Mouse (Mus musculus) intestine, postnatal 0 days (tissue): ENCODE measurements around the gene Cers1. TPM values are rescaled to one million over a fixed set of nuclear protein-coding genes. Genes with fewer than 3 reads are reported as not detected.

ENCODE experiments used
- ATAC-seq: fragments of 200-750 bp; cut with Nextera tagmentation; 2 replicates; pipeline ENCODE4 v1.8.0; 2017; ENCODE audit warnings: mild to moderate bottlenecking, moderate TSS enrichment, moderate library complexity
- H3K27ac ChIP-seq: fragments of 300-500 bp; sonication (generic); 2 replicates; pipeline ENCODE4 v1.5.1; 2014; ENCODE audit warnings: mild to moderate bottlenecking, low read depth, low read length, moderate library complexity
- H3K27me3 ChIP-seq: fragments of 300-500 bp; sonication (generic); replicated peaks from 2 replicates; pipeline ENCODE4 v1.6.1; 2014; ENCODE audit warnings: low read length, mixed read lengths; ENCODE audit not compliant: control insufficient read depth, insufficient read depth
- H3K36me3 ChIP-seq: fragments of 300-500 bp; sonication (generic); 2 replicates; pipeline ENCODE4 v1.6.1; 2014; ENCODE audit warnings: mild to moderate bottlenecking, moderate library complexity; ENCODE audit not compliant: control insufficient read depth, insufficient read depth
- H3K4me1 ChIP-seq: fragments of 300-500 bp; sonication (generic); replicated peaks from 2 replicates; pipeline ENCODE4 v1.6.1; 2014; ENCODE audit warnings: antibody characterized with exemption, low read length, mixed read lengths; ENCODE audit not compliant: control insufficient read depth, insufficient read depth
- H3K4me2 ChIP-seq: fragments of 300-500 bp; sonication (generic); replicated peaks from 2 replicates; pipeline ENCODE4 v1.6.1; 2014; ENCODE audit warnings: low read depth, mild to moderate bottlenecking, moderate library complexity
- H3K4me3 ChIP-seq: fragments of 300-500 bp; sonication (generic); 2 replicates; pipeline ENCODE4 v1.5.1; 2014; ENCODE audit warnings: low read depth, low read length
- H3K9ac ChIP-seq: fragments of 300-500 bp; sonication (generic); 2 replicates; pipeline ENCODE4 v1.6.1; 2014; ENCODE audit warnings: mild to moderate bottlenecking, low read depth, low read length
- H3K9me3 ChIP-seq: fragments of 300-500 bp; sonication (generic); 2 replicates; pipeline ENCODE4 v1.6.1; 2016; ENCODE audit warnings: mixed run types; ENCODE audit not compliant: control insufficient read depth
- CTCF ChIP-seq: sonication (generic); IDR thresholded peaks from 2 replicates; pipeline ENCODE4 v1.5.1; 2016; ENCODE audit warnings: low read depth, mild to moderate bottlenecking, control low read depth, antibody characterized with exemption, moderate library complexity
- WGBS: fragments of 180-500 bp; shearing (Covaris S2); extraction: QIAGEN DNeasy Blood & Tissue Kit; methylation state at CpG from one replicate; pipeline ENCODE4 v1.1.7; 2014; 5-methylcytosine and 5-hydroxymethylcytosine counted together
- polyA plus RNA-seq: library from polyadenylated mRNA; unstranded; fragments of >200 nt; fragmentation: Nextera tagmentation; extraction: Ambion mirVana; gene quantifications from 2 replicates; pipeline ENCODE4 v1.2.1, GENCODE M21; 2015

Gene Cers1
- polyA plus RNA-seq, 1 experiment from 2014 or later = 1.7 TPM

DNA sequence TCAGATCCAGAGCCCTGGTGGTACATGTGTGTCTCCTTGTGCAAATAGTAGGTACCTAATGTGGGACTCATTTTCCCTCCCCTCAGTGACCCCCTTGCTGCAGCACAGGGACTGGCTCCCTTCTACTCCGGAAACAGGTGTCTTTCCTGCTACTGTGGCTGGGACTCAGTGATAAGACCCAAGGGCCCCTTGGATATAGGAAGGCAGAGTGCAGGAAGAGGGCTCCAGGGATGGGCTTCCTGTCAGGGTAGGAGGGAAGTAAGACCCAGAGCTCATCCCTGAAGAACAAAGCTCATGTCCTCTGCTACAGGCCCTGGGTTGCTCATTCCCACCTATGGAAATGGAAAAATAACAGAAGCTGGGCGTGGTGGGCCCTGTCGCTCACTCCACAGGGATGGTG, 39.1 kb upstream of the Cers1 start:
- no peak for ATAC-seq

GRCm38 (mm10) chr8:70278175-70278574, 37.4 kb upstream of the Cers1 start:
- H3K9ac ChIP-seq = 0 out of 2 replicates have a peak overlapping the region, but pooled peaks have one; percentile 17
- H3K4me2 ChIP-seq = no peak overlapping the region
- no peaks in the 10 kb centered on the region for H3K27me3 ChIP-seq
- H3K36me3 ChIP-seq = no peaks in the 10 kb centered on the region
- no peaks in the 10 kb centered on the region for H3K4me1 ChIP-seq
- 53% methylated on average over 15 of the region's 15 CpGs for WGBS
- no peak for TF ChIP-seq CTCF
- no peak overlapping the region for H3K27ac ChIP-seq
- no peak for ATAC-seq
- no peak overlapping the region for H3K4me3 ChIP-seq
- no peaks in the 10 kb centered on the region for H3K9me3 ChIP-seq

More for the DNA sequence above, 39.1 kb upstream of the Cers1 start:
- H3K36me3 ChIP-seq = no peaks in the 10 kb centered on the region
- no peak overlapping the region; the same call in 1 of the 2 replicates for H3K27ac ChIP-seq
- no peak overlapping the region for H3K9ac ChIP-seq
- WGBS = 73% methylated on average over 3 of the region's 3 CpGs
- no peaks in the 10 kb centered on the region for H3K9me3 ChIP-seq
- H3K27me3 ChIP-seq = no peaks in the 10 kb centered on the region
- H3K4me1 ChIP-seq = no peaks in the 10 kb centered on the region; the same call in 1 of the 2 replicates
- H3K4me3 ChIP-seq = no peak overlapping the region
- no peak for TF ChIP-seq CTCF
- no peak overlapping the region for H3K4me2 ChIP-seq

- no peaks in the 10 kb centered on the region for H3K36me3 ChIP-seq
- WGBS = 70% methylated on average over 8 of the region's 8 CpGs
- no peaks in the 10 kb centered on the region for H3K9me3 ChIP-seq
- H3K4me3 ChIP-seq = no peak overlapping the region
- no peak for TF ChIP-seq CTCF
- no peak overlapping the region for H3K4me2 ChIP-seq
- no peak for ATAC-seq
- no peak overlapping the region for H3K9ac ChIP-seq
- no peak overlapping the region for H3K27ac ChIP-seq
- H3K4me1 ChIP-seq = no peaks in the 10 kb centered on the region
- H3K27me3 ChIP-seq = no peaks in the 10 kb centered on the region
Measured at GRCm38 (mm10) chr8:70279266-70279665, 36.3 kb upstream of the Cers1 start.

DNA sequence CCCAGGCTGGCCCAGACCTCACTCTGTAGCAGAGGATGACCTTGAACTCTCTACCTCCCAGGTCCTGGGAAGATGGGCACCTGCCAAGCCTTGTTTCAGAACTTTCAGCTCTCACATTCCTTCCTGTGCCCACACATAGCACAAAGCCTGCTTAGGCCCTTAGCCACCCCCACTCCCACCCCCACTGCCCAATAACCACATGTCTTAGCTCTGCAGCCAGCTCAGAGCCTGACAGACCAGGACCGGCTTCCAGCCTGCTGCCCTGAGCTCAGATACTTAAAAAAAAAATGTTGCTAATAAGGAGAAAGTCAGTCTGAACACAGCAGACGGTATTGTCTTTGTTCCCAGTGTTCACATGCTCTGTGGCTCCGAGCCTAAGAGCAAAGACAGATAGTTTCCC, 34.6 kb upstream of the Cers1 start:
- no peaks in the 10 kb centered on the region for H3K9me3 ChIP-seq
- no peak overlapping the region for H3K4me3 ChIP-seq
- no peak for TF ChIP-seq CTCF
- H3K9ac ChIP-seq = no peak overlapping the region
- H3K36me3 ChIP-seq = peaks cover 12% of the 10 kb centered on the region
- WGBS = 55% methylated on average over 3 of the region's 3 CpGs
- no peak for ATAC-seq
- H3K27ac ChIP-seq = no peak overlapping the region
- no peaks in the 10 kb centered on the region for H3K4me1 ChIP-seq
- H3K27me3 ChIP-seq = no peaks in the 10 kb centered on the region
- no peak overlapping the region for H3K4me2 ChIP-seq

DNA sequence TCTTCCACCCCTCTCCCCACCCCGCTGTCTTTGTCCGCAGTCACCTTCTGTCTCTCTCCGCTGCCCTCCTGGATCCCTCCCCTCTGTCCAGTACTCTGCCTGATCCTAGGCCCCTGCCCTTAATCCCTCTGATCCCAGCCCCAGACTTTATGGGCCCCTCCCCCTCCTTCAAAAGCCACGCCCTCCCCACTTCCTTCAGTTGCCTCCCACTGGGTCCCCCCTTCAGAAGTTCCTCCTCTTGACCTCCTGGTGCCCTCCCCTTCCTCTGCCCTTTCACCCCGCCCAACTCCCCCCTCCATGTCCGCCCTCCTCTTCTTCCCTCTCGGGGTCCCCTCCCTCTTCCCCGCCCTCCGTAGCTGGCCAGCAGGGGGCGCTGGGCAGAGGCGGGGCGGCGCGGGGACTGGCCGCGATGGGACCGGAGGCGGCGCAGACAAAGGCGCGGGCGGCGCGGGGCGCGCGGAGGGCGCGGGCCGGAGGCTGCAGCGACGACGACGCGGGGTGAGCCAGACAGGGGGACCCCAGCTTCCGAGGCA, 32.9 kb upstream of the Cers1 start, which contains the start of gene Homer3:
TSS of gene Homer3 (plus strand) at position 225 of the 533 bp plus-strand sequence.
- ATAC-seq = peak; percentile 80
- TF ChIP-seq CTCF = peak; percentile 88
- Histone ChIP-seq H3K9ac (peak within 1 kb of the TSS; percentile 83), H3K27ac (peak within 1 kb of the TSS; percentile 37), H3K27me3 (no peaks in the 10 kb centered on the region), H3K4me1 (no peaks in the 10 kb centered on the region), H3K4me2 (peak within 1 kb of the TSS; percentile 89), H3K36me3 (peaks cover 21% of the 10 kb centered on the region), H3K9me3 (no peaks in the 10 kb centered on the region), H3K4me3 (peak within 1 kb of the TSS; percentile 69)
- 2% methylated on average over 35 of the region's 36 CpGs for WGBS

DNA sequence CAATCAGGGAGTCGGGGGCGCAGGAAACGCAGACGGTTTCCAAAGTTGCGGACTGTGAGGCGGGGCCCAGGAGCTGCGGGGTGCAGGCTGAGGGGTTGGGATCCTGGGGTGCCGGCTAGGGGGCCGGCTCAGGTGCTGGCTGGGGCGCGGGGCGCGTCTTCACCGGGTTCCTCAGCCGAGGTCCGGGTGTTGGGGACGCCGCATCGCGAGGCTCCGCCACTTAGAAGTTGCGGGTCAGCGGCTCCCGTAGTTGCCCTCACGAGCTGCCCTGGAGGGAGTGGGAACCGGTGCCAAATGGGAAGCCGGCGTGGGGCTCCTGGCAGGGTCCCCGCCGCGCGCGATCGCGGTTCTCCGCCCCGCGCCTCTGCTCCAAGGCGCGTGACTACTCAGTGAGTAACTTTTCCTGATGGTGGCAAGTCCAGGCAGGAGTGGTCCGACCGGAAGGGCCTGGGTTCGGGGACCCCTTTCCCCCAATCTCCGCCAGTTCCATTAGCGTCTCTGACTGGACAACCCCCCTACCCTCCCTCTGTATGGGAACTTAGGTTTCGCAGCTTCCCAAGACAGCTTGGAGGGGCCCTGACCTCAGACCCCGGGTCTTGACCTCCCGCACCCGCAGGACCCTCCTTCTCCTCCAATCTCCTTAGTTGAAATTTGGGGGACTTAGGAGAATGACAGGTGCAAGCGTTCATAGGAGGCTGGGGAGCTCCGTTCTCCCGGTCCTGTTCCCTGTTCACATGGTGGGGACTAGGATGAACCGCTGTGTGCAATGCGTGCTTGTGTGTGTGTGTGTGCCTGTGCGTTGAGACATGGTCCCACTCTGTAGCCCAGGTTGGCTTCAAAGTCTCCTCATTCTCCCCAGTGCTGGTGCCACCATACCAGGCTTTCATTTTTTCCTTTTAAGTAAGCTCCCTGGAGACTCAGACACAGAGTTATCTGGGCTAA, 32.2 kb upstream of the Cers1 start:
- H3K9me3 ChIP-seq = no peaks in the 10 kb centered on the region
- H3K9ac ChIP-seq = peak overlapping the region; percentile 83
- peak; percentile 35 for ATAC-seq
- TF ChIP-seq CTCF = no peak
- H3K36me3 ChIP-seq = peaks cover 24% of the 10 kb centered on the region
- peak overlapping the region; percentile 69 for H3K4me3 ChIP-seq
- peak overlapping the region; percentile 89 for H3K4me2 ChIP-seq
- WGBS = 2% methylated on average over 55 of the region's 55 CpGs
- H3K27ac ChIP-seq = peak overlapping the region; percentile 37; the same call in 1 of the 2 replicates
- no peaks in the 10 kb centered on the region for H3K4me1 ChIP-seq
- H3K27me3 ChIP-seq = no peaks in the 10 kb centered on the region
